Mouse (Mus musculus): ENCODE results near the gene Bora.

Gene Bora

GRCm38 (mm10) chr14:99063091-99063490 lies 17.1 kb downstream of the Bora start:
- in situ Hi-C loops (cut with MboI, MseI), result no loop called here

- in situ Hi-C loops (cut with MboI, MseI), result no loop called here
Observed at GRCm38 (mm10) chr14:99071146-99071545, 25.1 kb downstream of the Bora start.

GRCm38 (mm10) chr14:99088947-99089346 lies 42.9 kb downstream of the Bora start:
- in situ Hi-C loops (cut with MboI, MseI), result no loop called here

GRCm38 (mm10) chr14:99099267-99099966 lies 53.4 kb downstream of the Bora start, which contains the start of the genes Pibf1 and Dis3:
Gene Pibf1, plus strand, starts transcription at chr14:99099424.
Gene Dis3, minus strand, starts transcription at chr14:99099770.
- in situ Hi-C loops (cut with MboI, MseI), result no loop called here

- in situ Hi-C loops (cut with MboI, MseI), result no loop called here
Observed at GRCm38 (mm10) chr14:99099967-99100587, 54.1 kb downstream of the Bora start.

GRCm38 (mm10) chr14:99103050-99103449 lies 57.0 kb downstream of the Bora start:
- in situ Hi-C loops (cut with MboI, MseI), result no loop called here

- in situ Hi-C loops (cut with MboI, MseI), result no loop called here
Observed at GRCm38 (mm10) chr14:99104542-99105123, 58.6 kb downstream of the Bora start.

GRCm38 (mm10) chr14:99106671-99107070 lies 60.6 kb downstream of the Bora start:
- in situ Hi-C loops (cut with MboI, MseI), result no loop called here

GRCm38 (mm10) chr14:99107631-99108187 lies 61.7 kb downstream of the Bora start:
- in situ Hi-C loops (cut with MboI, MseI), result no loop called here

GRCm38 (mm10) chr14:99108762-99109161 lies 62.7 kb downstream of the Bora start:
- in situ Hi-C loops (cut with MboI, MseI), result no loop called here

- in situ Hi-C loops (cut with MboI, MseI), result no loop called here
Observed at GRCm38 (mm10) chr14:99117576-99117975, 71.6 kb downstream of the Bora start.

GRCm38 (mm10) chr14:99121584-99122339 lies 75.7 kb downstream of the Bora start:
- in situ Hi-C loops (cut with MboI, MseI), result no loop called here

GRCm38 (mm10) chr14:99124076-99124475 lies 78.1 kb downstream of the Bora start:
- in situ Hi-C loops (cut with MboI, MseI), result no loop called here

All from T-helper 2 cell (primary cell).